Mouse (Mus musculus) midbrain, embryonic 12.5 days (tissue): ENCODE measurements around the gene Mif. TPM values are rescaled to one million over a fixed set of nuclear protein-coding genes. Genes with fewer than 3 reads are reported as not detected.
"Not testable (repeated sequence)": the region's sequence is repeated elsewhere in the genome, so short reads cannot be mapped to it uniquely, and the experiment has no call there.

Experiments used
- ATAC-seq: fragments of 200-750 bp; cut with Nextera tagmentation; 2 replicates; pipeline ENCODE4 v1.8.0; 2017; ENCODE audit warnings: low read depth, moderate TSS enrichment, moderate library complexity; ENCODE audit not compliant: low FRiP score
- H3K27ac ChIP-seq: fragments of 300-500 bp; sonication (generic); replicated peaks from 2 replicates; pipeline ENCODE4 v1.5.1; 2016; ENCODE audit warnings: mild to moderate bottlenecking
- H3K27me3 ChIP-seq: fragments of 300-500 bp; sonication (generic); 2 replicates; pipeline ENCODE4 v1.6.1; 2016; ENCODE audit warnings: mild to moderate bottlenecking
- H3K36me3 ChIP-seq: fragments of 300-500 bp; sonication (generic); 2 replicates; pipeline ENCODE4 v1.6.1; 2016
- H3K4me1 ChIP-seq: fragments of 300-500 bp; sonication (generic); 2 replicates; pipeline ENCODE4 v1.6.1; 2016
- H3K4me2 ChIP-seq: fragments of 300-500 bp; sonication (generic); replicated peaks from 2 replicates; pipeline ENCODE4 v1.6.1; 2016; ENCODE audit warnings: mild to moderate bottlenecking, moderate library complexity
- H3K4me3 ChIP-seq: fragments of 300-500 bp; sonication (generic); 2 replicates; pipeline ENCODE4 v1.5.1; 2016; ENCODE audit warnings: mild to moderate bottlenecking
- H3K9ac ChIP-seq: fragments of 300-500 bp; sonication (generic); replicated peaks from 2 replicates; pipeline ENCODE4 v1.6.1; 2016; ENCODE audit warnings: mild to moderate bottlenecking, moderate library complexity
- H3K9me3 ChIP-seq: fragments of 300-500 bp; sonication (generic); 2 replicates; pipeline ENCODE4 v1.6.1; 2016; ENCODE audit warnings: mild to moderate bottlenecking
- WGBS: fragments of 180-500 bp; shearing (Covaris S2); methylation state at CpG from one replicate; pipeline ENCODE4 v1.1.7; 2016; 5-methylcytosine and 5-hydroxymethylcytosine counted together
- polyA plus RNA-seq: library from polyadenylated mRNA; unstranded; fragments of >200 nt; fragmentation: Nextera tagmentation; extraction: Ambion mirVana; gene quantifications from 2 replicates; pipeline ENCODE4 v1.2.1, GENCODE M21; 2016

Gene Mif
- polyA plus RNA-seq, 1 experiment from 2014 or later: 1,213 TPM

DNA sequence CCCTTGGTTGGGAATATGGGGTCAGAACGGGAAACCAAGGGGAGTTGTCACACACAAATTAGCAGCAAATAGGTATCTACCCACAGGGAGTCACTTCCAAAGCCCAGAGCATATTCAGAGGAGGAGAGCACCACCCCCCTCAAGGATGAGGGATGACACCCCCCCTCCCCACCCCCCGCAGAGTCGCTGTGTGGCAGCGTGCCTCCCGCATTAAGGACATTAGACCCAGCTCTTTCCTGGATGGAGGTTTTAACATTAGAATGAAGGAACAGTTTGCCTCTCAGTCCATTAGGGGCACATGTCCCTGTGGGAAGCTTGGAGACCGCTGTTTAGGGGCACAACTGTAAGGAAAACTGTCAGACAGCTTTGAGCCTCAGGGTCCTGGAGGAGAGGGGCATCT is 9.0 kb downstream of the Mif start:
- no peak overlapping the region for H3K4me2 ChIP-seq
- peaks cover 23% of the 10 kb centered on the region for H3K4me1 ChIP-seq
- WGBS: 5% methylated on average over 6 of the region's 6 CpGs
- ATAC-seq: no peak
- no peak overlapping the region for H3K4me3 ChIP-seq
- no peaks in the 10 kb centered on the region for H3K27me3 ChIP-seq
- no peaks in the 10 kb centered on the region for H3K9me3 ChIP-seq
- H3K27ac ChIP-seq: 0 out of 2 replicates have a peak overlapping the region, but pooled peaks have one; percentile 10
- H3K36me3 ChIP-seq: no peaks in the 10 kb centered on the region
- no peak overlapping the region for H3K9ac ChIP-seq

DNA sequence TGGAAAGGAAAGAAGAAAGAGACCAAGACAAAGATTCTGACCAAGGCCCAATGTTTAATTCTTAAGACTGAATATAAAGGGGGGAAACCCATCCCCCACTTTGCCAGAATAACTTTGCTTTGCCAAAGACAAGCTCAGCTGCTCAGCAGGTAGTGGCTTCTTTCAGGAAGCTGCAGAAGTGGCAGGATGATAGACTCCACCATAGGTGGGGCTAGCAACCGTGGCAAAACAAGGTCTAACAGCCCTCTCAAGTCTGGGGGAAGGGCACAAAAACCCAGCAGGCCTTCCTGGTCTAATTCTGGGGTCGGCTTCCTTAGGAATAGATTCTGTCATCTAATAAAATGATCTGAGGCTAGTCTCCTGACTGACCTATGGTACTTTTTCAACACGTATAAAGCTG is 11.7 kb downstream of the Mif start:
- ATAC-seq: no peak
- Histone ChIP-seq H3K27me3 (no peaks in the 10 kb centered on the region), H3K36me3 (no peaks in the 10 kb centered on the region), H3K4me1 (peaks cover 29% of the 10 kb centered on the region), H3K4me3 (no peak overlapping the region), H3K9ac (no peak overlapping the region), H3K9me3 (no peaks in the 10 kb centered on the region), H3K27ac (no peak overlapping the region), H3K4me2 (no peak overlapping the region)
- 28% methylated on average over 3 of the region's 3 CpGs for WGBS

DNA sequence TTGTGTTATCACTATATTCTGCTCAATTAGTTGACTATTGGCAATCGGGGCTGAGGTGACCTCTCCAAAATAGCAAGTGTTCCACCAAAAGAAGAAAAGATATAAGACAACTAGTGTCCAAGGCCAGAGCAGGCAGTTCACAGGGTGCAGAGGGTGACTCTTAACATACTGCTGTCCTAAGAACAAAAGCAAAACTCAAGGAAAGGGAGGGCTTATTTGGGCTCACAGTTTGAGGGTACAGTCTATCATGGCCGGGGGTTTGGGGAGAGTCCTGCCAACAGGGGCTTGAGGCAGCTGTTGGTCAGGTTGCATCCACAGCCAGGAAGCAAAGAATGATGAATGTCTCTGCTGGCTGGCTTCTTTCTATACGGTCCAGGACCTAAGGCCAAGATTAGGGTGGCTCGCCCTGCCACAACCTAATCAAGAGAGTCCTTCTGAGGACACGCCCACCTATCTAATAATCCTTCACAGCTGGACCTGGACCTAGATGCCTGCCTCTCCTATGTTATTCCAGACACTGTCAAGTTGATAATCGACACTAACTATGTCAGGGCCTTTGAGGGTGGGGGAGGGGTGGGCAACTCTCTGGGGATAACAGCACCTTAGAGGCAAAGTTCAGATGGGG is 14.6 kb downstream of the Mif start:
- H3K9me3 ChIP-seq: no peaks in the 10 kb centered on the region
- no peak overlapping the region for H3K4me3 ChIP-seq
- H3K4me1 ChIP-seq: peaks cover 15% of the 10 kb centered on the region
- H3K27ac ChIP-seq: no peak overlapping the region
- H3K27me3 ChIP-seq: no peaks in the 10 kb centered on the region
- H3K4me2 ChIP-seq: no peak overlapping the region
- no peaks in the 10 kb centered on the region for H3K36me3 ChIP-seq
- no peak overlapping the region for H3K9ac ChIP-seq
- WGBS: 82% methylated on average over 6 of the region's 6 CpGs
- ATAC-seq: no peak

DNA sequence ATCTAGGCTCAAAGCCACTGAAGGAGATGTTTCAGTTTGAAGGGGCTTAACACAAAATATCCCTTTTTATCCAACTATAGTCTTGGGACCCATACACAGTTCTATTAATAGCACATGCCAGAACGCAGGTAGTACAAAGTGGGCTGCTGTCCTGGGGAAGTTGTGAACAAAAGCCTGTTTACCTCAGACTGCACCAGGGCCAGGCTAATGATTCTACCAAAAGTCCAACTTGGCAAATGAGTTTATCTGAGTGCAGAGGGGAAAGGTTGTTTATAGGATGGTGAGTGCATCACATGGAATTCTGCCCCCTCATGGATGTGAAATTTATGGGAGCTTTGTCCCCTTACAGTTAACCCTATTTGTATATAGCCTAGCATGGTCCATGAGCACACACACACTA is 15.2 kb downstream of the Mif start:
- H3K27ac ChIP-seq: no peak overlapping the region
- H3K9me3 ChIP-seq: no peaks in the 10 kb centered on the region
- no peak overlapping the region for H3K9ac ChIP-seq
- H3K4me2 ChIP-seq: no peak overlapping the region
- peaks cover 15% of the 10 kb centered on the region for H3K4me1 ChIP-seq
- WGBS: 63% methylated on average over 1 of the region's 1 CpGs
- H3K36me3 ChIP-seq: no peaks in the 10 kb centered on the region
- ATAC-seq: no peak
- H3K27me3 ChIP-seq: no peaks in the 10 kb centered on the region
- no peak overlapping the region for H3K4me3 ChIP-seq

DNA sequence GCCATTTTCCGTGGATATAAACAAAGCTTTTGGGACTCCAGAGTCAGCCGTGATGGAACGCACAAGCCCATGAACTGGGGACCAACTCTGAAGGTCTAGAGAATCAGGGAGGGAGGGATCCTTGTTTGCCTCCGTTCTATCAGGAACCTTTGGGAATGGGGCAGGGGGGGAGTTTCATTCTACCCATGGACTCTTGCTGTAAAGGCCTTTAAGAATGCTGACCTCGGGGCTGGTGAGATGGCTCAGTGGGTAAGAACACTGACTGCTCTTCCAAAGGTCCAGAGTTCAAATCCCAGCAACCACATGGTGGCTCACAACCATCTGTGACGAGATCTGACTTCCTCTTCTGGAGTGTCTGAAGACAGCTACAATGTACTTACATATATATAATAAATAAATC is 16.1 kb downstream of the Mif start:
- not testable (repeated sequence) for H3K27ac ChIP-seq, H3K9me3 ChIP-seq, H3K27me3 ChIP-seq, H3K4me3 ChIP-seq, H3K9ac ChIP-seq, H3K36me3 ChIP-seq, H3K4me1 ChIP-seq, ATAC-seq, H3K4me2 ChIP-seq
- 82% methylated on average over 6 of the region's 6 CpGs for WGBS

DNA sequence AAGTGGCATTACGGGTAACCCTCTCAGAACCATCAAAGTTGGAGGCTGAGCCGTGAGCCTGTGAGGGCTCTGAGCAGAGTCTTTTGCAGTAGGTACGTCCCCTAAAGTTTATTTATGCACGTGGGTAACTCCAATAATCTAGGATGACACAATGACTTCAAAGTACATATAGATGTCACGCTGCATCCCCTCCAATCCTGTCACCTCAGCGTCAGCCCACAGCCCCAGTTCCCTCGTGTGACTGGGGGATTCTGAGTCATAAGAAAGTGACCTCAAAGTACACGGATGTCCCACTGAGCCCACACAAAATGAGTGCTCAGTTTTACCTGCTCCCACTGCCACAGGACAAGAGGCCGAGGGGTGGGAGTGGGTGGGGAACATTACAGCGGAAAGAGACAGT is 20.9 kb downstream of the Mif start:
- ATAC-seq: no peak
- no peak overlapping the region for H3K9ac ChIP-seq
- no peaks in the 10 kb centered on the region for H3K36me3 ChIP-seq
- H3K27me3 ChIP-seq: peaks cover 27% of the 10 kb centered on the region
- no peak overlapping the region for H3K4me2 ChIP-seq
- H3K27ac ChIP-seq: no peak overlapping the region
- peaks cover 24% of the 10 kb centered on the region for H3K4me1 ChIP-seq
- H3K4me3 ChIP-seq: no peak overlapping the region
- WGBS: 85% methylated on average over 10 of the region's 10 CpGs
- no peaks in the 10 kb centered on the region for H3K9me3 ChIP-seq

DNA sequence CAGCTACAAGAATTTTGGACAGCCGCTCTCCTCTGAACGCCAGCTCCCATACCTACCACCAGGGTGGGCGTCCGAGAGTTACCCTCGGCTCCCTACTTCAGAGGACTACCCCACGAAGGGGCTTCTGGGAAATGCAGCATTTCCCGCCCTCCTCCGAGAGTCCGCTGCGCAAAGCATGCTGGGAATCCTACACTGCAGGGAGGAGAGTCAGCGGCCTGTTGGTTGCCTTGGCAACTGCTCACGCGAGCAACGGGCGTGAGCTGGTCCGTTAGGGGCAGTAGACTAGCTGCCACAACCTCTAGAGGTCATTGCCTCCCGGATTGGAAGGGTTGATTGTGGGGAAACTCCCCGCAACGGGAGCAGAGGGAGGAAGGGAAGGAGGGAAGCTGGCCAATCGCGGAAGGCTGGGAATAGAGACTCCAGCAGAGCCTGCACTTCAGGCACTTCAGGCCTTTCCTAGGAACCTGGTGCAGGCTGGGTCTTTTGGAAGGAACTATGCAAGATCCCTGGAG is 22.7 kb downstream of the Mif start, which contains the start of gene Gstt2:
Gene Gstt2, minus strand, starts transcription at position 177 of the 512 bp plus-strand sequence.
- H3K4me1 ChIP-seq: peaks cover 32% of the 10 kb centered on the region
- peak within 1 kb of the TSS; percentile 43 for H3K9ac ChIP-seq
- peak within 1 kb of the TSS; percentile 69 for H3K27ac ChIP-seq
- peak within 1 kb of the TSS; percentile 44 for H3K4me3 ChIP-seq
- under 1% methylated on average over 21 of the region's 21 CpGs for WGBS
- peak within 1 kb of the TSS; percentile 60 for H3K4me2 ChIP-seq
- no peaks in the 10 kb centered on the region for H3K36me3 ChIP-seq
- peaks cover 43% of the 10 kb centered on the region for H3K27me3 ChIP-seq
- H3K9me3 ChIP-seq: no peaks in the 10 kb centered on the region
- ATAC-seq: peak; percentile 93

DNA sequence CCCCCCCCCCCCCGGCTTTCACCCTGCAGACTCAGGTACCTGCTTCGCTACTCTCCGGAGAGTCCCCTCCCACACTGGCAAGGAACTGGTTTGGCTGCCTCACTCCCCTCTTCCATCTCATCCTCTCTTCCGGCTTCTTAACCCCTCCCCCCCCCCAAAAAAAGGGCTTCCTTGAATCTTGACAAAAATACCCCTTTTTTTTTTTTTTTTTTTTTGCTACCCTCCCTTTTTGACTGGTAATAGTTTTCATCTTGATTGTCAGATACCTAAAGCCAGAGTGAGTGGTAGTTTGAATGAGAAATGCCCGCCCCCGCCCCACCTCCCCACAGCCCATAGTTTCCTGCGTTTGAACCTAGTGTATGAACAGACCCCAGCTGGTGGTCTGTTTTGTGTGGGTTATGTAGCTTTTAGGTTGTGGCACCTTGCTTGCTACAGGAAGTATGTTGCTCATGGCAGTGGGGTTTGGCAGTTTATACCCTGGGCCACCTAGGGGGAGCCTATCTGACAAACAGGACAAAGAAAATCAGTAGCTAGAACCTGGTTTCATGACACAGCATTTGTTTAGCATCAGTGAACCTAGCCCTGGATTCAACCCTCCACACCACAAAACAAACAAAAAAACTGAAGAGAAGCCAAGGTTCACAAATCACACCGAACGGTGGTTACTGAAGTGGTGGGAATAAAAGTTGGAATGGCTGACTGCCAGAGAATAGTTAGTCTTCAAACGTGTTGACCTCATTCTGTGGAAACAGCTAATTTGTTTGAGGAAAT is 24.1 kb downstream of the Mif start:
- no peaks in the 10 kb centered on the region for H3K36me3 ChIP-seq
- no peak overlapping the region for H3K27ac ChIP-seq
- peaks cover 32% of the 10 kb centered on the region for H3K4me1 ChIP-seq
- H3K9ac ChIP-seq: no peak overlapping the region
- peak overlapping the region; percentile 42 for H3K4me2 ChIP-seq
- no peaks in the 10 kb centered on the region for H3K9me3 ChIP-seq
- 30% methylated on average over 8 of the region's 10 CpGs for WGBS
- ATAC-seq: no peak
- peak overlapping the region; percentile 25 for H3K4me3 ChIP-seq
- H3K27me3 ChIP-seq: peaks cover 48% of the 10 kb centered on the region

DNA sequence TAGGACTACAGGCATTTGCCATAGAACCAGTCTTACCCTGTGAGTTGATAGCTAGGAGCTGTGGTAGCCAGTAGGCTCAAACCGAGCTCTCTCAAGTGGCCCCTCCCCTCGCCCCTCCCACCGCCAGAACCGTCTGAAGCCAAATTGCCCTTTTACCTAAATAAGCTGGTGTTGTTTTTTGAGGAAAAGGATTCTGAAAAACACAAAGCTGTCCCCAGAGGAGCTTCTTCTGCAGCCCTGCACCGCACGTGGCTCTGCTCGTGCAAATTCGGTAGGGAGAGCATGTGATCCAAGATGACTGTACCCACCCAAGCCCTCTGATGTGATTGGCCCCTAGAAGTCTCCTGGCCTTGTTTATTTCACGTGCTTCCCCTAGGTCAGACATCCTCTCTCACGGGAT is 24.7 kb downstream of the Mif start:
- no peak overlapping the region for H3K27ac ChIP-seq
- no peak for ATAC-seq

DNA sequence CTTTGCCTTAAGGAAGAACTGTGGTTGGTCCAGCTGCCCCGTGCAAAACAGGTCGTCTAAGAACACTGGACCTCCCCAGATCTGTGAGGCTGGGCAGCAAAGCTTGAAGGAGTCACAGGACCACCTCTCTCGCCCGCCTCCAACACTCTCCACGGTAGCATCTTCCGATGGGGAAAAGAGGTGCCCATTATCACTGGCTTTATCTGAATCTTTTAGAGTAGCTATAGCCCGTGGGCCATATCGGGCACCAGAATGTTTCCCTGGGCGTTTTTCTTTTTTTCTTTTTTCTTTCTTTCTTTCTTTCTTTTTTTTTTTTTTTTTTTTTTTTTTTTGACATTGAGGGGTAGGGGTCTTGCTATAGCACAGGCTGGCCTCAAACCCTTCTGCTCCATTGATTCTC is 25.3 kb downstream of the Mif start:
- ATAC-seq: no peak

More for the DNA sequence above, 24.7 kb downstream of the Mif start:
- H3K36me3 ChIP-seq: no peaks in the 10 kb centered on the region
- H3K27me3 ChIP-seq: peaks cover 48% of the 10 kb centered on the region
- H3K9ac ChIP-seq: no peak overlapping the region
- H3K9me3 ChIP-seq: no peaks in the 10 kb centered on the region
- WGBS: 4% methylated on average over 10 of the region's 10 CpGs
- H3K4me2 ChIP-seq: peak overlapping the region; percentile 42
- peaks cover 32% of the 10 kb centered on the region for H3K4me1 ChIP-seq
- H3K4me3 ChIP-seq: peak overlapping the region; percentile 25

DNA sequence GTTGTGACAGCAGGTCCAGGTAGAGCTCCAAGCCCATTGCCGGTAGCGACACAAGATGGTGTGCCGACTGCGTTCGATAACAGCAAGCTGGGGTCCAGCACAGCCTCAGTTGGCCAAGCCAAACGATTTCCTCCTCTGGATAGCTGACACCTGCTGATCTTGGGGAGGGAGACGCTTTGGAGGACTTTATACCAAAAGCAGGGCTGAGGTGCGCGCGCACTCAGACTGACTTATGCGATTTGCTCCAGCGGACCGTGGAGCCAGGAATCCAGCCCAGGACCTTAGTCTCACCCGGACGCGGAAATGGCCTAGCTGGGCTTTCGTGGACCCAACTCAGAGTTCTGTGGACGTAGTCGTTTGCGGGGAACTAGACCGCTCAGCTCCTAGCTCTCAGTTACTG is 25.8 kb downstream of the Mif start:
- Histone ChIP-seq H3K9ac (peak overlapping the region; percentile 49), H3K27me3 (peaks cover 44% of the 10 kb centered on the region), H3K27ac (no peak overlapping the region), H3K36me3 (no peaks in the 10 kb centered on the region), H3K9me3 (no peaks in the 10 kb centered on the region), H3K4me1 (peaks cover 32% of the 10 kb centered on the region), H3K4me3 (peak overlapping the region; percentile 41), H3K4me2 (peak overlapping the region; percentile 63)
- WGBS: 1% methylated on average over 21 of the region's 21 CpGs
- no peak for ATAC-seq

More for the DNA sequence above, 25.3 kb downstream of the Mif start:
- peaks cover 32% of the 10 kb centered on the region for H3K4me1 ChIP-seq
- no peaks in the 10 kb centered on the region for H3K36me3 ChIP-seq
- peaks cover 48% of the 10 kb centered on the region for H3K27me3 ChIP-seq
- H3K9me3 ChIP-seq: no peaks in the 10 kb centered on the region
- peak overlapping the region; percentile 49 for H3K9ac ChIP-seq
- WGBS: 10% methylated on average over 9 of the region's 9 CpGs
- H3K4me3 ChIP-seq: peak overlapping the region; percentile 41
- no peak overlapping the region for H3K27ac ChIP-seq
- H3K4me2 ChIP-seq: peak overlapping the region; percentile 63

DNA sequence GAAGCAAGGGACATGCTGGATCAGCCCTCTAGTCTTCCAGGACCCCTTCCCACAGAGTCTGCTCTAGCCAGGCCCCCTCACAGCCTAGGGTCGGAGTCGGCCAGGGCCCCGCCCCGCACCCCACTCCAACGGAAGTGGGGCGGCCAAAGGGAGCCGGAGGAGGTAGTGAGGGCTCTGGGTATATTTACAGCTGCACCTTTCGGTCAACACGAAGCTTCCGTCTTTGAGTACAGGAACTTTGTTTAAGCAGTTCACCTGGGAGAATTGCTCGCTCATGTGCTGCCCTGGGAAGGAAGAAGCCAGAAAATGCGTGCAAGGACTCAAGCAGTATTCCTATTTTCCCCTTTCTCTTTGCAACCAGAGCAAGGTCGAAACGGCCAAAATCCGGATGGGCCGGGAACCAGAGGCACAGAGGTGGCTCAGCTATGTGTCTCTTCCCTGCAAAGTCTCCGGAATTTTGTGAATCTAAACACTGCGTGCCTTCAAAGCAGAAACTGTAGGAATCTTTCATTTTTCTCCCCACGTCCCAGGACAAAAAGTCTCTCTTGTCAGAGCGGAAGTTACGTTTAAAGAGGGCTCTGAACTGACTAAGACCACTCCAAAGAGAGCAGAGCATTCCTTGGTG is 26.5 kb downstream of the Mif start:
- Histone ChIP-seq H3K4me2 (peak overlapping the region; percentile 63), H3K4me3 (peak overlapping the region; percentile 41), H3K9ac (0 out of 2 replicates have a peak overlapping the region, but pooled peaks have one; percentile 49), H3K9me3 (no peaks in the 10 kb centered on the region), H3K4me1 (peaks cover 32% of the 10 kb centered on the region), H3K36me3 (no peaks in the 10 kb centered on the region), H3K27me3 (peaks cover 42% of the 10 kb centered on the region), H3K27ac (no peak overlapping the region)
- 19% methylated on average over 21 of the region's 21 CpGs for WGBS
- no peak for ATAC-seq
